Mouse (Mus musculus) hindbrain, postnatal 0 days (tissue): ENCODE data around the gene Fam19a1. TPM values are rescaled to one million over a fixed set of nuclear protein-coding genes. Genes with fewer than 3 reads are reported as not detected.

Experiments used
- ATAC-seq: fragments of 200-750 bp; cut with Nextera tagmentation; 2 replicates; pipeline ENCODE4 v1.8.0; 2017; ENCODE audit warnings: mild to moderate bottlenecking, moderate TSS enrichment, moderate library complexity
- DNase-seq: peaks from one replicate; pipeline ENCODE4 v3.0.0-alpha.2; 2015; ENCODE audit warnings: low spot score
- H3K27ac ChIP-seq: fragments of 300-500 bp; sonication (generic); 2 replicates; pipeline ENCODE4 v1.5.1; 2014; ENCODE audit warnings: mild to moderate bottlenecking
- H3K27me3 ChIP-seq: fragments of 300-500 bp; sonication (generic); 2 replicates; pipeline ENCODE4 v1.6.1; 2014; ENCODE audit warnings: low read length, mixed read lengths; ENCODE audit not compliant: insufficient read depth
- H3K36me3 ChIP-seq: fragments of 300-500 bp; sonication (generic); 2 replicates; pipeline ENCODE4 v1.6.1; 2014; ENCODE audit warnings: low read length, mixed read lengths; ENCODE audit not compliant: insufficient read depth
- H3K4me1 ChIP-seq: fragments of 300-500 bp; sonication (generic); 2 replicates; pipeline ENCODE4 v1.6.1; 2014; ENCODE audit warnings: antibody characterized with exemption, low read length, mixed read lengths; ENCODE audit not compliant: insufficient read depth
- H3K4me2 ChIP-seq: fragments of 300-500 bp; sonication (generic); 2 replicates; pipeline ENCODE4 v1.6.1; 2014; ENCODE audit warnings: low read depth, mild to moderate bottlenecking, low read length, moderate library complexity, mixed read lengths
- H3K4me3 ChIP-seq: fragments of 300-500 bp; sonication (generic); 2 replicates; pipeline ENCODE4 v1.5.1; 2014; ENCODE audit warnings: low read length
- H3K9ac ChIP-seq: fragments of 300-500 bp; sonication (generic); replicated peaks from 2 replicates; pipeline ENCODE4 v1.6.1; 2014; ENCODE audit warnings: mild to moderate bottlenecking, low read length, moderate library complexity, mixed read lengths
- H3K9me3 ChIP-seq: fragments of 300-500 bp; sonication (generic); 2 replicates; pipeline ENCODE4 v1.6.1; 2016; ENCODE audit warnings: low read length, mixed read lengths
- CTCF ChIP-seq: IDR thresholded peaks from 2 replicates; pipeline ENCODE4 v1.5.1; 2016; ENCODE audit warnings: antibody characterized with exemption, control low read depth, low read depth
- WGBS: fragments of 180-500 bp; shearing (Covaris S2); extraction: QIAGEN DNeasy Blood & Tissue Kit; methylation state at CpG from one replicate; pipeline ENCODE4 v1.1.7; 2014; 5-methylcytosine and 5-hydroxymethylcytosine counted together
- polyA plus RNA-seq: library from polyadenylated mRNA; unstranded; fragments of >200 nt; fragmentation: Nextera tagmentation; extraction: Ambion mirVana; gene quantifications from 2 replicates; pipeline ENCODE4 v1.2.1, GENCODE M21; 2015
- total RNA-seq: library from RNA; depleted of rRNA; stranded (reverse); fragments of >200 nt; gene quantifications from 2 replicates; pipeline ENCODE4 v1.2.3, GENCODE M21; 2014

Fam19a1 gene
- total and polyA plus RNA-seq, 2 experiments from 2014 or later, result 10.8 to 13.3 TPM

DNA sequence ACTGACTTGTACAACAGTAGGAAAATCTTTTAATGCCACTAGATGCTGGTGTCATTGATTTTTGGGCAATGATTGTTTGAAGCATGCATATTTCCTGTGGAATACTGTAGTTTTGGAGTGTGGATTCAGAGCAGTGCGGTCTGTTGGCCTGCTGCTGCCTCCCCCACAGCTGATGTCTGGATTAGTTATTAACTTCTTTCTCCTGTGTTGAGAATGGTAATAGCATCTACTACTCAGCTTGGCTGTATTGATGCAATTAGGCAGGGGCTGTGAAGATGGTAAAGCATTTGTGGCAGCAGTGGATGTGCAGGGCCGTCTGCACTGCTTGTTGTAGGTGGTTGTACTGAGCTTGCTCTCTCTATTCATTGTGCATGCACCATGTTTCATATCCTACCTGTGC lies 326.5 kb downstream of the Fam19a1 start:
- Histone ChIP-seq H3K4me2 (no peak overlapping the region), H3K9ac (no peak overlapping the region), H3K27ac (no peak overlapping the region), H3K9me3 (no peaks in the 10 kb centered on the region), H3K36me3 (no peaks in the 10 kb centered on the region), H3K27me3 (no peaks in the 10 kb centered on the region), H3K4me1 (no peaks in the 10 kb centered on the region), H3K4me3 (no peak overlapping the region)
- 82% methylated on average over 2 of the region's 2 CpGs for WGBS
- no peak for TF ChIP-seq CTCF
- DNase-seq (no peak), ATAC-seq (no peak)

DNA sequence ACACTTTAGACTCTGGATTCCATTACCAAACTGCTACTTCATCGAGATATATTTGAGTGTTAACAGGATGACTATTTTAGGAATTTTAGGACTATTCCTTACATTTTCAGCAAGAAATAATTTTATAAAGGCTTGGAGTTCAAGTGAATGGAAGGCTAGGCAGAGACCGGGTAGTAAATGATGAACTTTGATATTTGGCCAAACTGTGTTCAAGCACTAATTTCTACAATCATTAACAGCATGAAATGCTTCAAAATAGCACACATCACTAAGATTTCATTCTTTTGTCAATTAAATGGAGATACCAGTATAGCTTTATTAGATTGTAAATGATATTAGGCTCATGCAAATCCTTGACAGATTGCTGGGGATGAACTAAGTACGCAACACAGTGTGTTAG lies 329.0 kb downstream of the Fam19a1 start:
- H3K4me2 ChIP-seq, result no peak overlapping the region
- WGBS, result 92% methylated on average over 3 of the region's 3 CpGs

DNA sequence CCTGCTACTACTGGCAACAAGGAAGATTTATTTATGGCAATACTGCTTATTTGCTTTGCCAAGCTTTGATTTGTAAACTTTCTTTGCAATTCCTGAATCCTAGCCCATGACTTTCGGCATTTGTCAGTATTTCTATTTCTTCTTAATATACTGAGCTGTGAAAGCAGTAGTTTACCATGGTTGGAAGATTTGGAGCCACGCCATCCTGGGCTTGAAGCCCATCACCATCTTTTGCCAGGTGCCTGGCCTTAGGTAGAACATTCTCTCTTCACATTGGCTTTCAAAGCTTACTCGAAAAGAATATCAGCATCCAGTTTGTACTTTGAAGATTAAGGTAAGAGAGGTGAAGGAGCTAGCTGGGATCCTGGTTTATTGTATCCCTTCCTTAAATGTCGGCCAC lies 334.5 kb downstream of the Fam19a1 start:
- H3K27ac ChIP-seq, result no peak overlapping the region
- no peak overlapping the region for H3K4me3 ChIP-seq
- H3K4me2 ChIP-seq, result no peak overlapping the region
- no peak overlapping the region for H3K9ac ChIP-seq
- H3K36me3 ChIP-seq, result no peaks in the 10 kb centered on the region
- WGBS, result 71% methylated on average over 4 of the region's 4 CpGs
- no peak for ATAC-seq
- DNase-seq, result peak; percentile 38
- H3K27me3 ChIP-seq, result no peaks in the 10 kb centered on the region
- no peaks in the 10 kb centered on the region for H3K9me3 ChIP-seq
- H3K4me1 ChIP-seq, result no peaks in the 10 kb centered on the region
- TF ChIP-seq CTCF, result no peak

More for the DNA sequence above, 329.0 kb downstream of the Fam19a1 start:
- Histone ChIP-seq H3K27me3 (no peaks in the 10 kb centered on the region), H3K9ac (no peak overlapping the region), H3K4me3 (no peak overlapping the region), H3K27ac (no peak overlapping the region), H3K36me3 (no peaks in the 10 kb centered on the region), H3K4me1 (no peaks in the 10 kb centered on the region), H3K9me3 (no peaks in the 10 kb centered on the region)
- no peak for ATAC-seq
- DNase-seq, result no peak
- TF ChIP-seq CTCF, result no peak

DNA sequence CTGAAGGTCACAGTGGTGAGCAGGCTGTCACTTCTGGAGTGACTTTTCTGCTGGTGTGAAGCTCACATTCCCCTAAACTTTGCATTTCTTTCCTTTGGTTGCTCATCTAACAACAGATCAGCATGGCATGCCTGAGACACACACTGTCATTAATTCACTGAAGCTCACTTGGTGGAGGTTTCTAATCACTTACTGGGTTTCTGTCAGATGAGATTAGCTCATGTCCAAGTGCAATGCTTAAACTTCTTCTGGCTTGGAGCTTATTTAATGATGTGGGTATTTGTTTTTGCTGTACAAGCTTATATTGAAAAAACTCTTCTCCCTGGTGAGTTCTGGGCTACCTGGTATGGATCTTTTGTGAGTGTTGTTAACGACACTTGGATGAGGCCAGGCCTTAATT lies 343.3 kb downstream of the Fam19a1 start:
- 57% methylated on average over 1 of the region's 1 CpGs for WGBS
- H3K4me2 ChIP-seq, result no peak overlapping the region
- no peaks in the 10 kb centered on the region for H3K4me1 ChIP-seq
- no peak overlapping the region for H3K4me3 ChIP-seq
- no peak overlapping the region for H3K27ac ChIP-seq
- H3K9me3 ChIP-seq, result no peaks in the 10 kb centered on the region
- DNase-seq (no peak), ATAC-seq (no peak)
- no peaks in the 10 kb centered on the region for H3K36me3 ChIP-seq
- no peak for TF ChIP-seq CTCF
- no peaks in the 10 kb centered on the region for H3K27me3 ChIP-seq
- H3K9ac ChIP-seq, result no peak overlapping the region

DNA sequence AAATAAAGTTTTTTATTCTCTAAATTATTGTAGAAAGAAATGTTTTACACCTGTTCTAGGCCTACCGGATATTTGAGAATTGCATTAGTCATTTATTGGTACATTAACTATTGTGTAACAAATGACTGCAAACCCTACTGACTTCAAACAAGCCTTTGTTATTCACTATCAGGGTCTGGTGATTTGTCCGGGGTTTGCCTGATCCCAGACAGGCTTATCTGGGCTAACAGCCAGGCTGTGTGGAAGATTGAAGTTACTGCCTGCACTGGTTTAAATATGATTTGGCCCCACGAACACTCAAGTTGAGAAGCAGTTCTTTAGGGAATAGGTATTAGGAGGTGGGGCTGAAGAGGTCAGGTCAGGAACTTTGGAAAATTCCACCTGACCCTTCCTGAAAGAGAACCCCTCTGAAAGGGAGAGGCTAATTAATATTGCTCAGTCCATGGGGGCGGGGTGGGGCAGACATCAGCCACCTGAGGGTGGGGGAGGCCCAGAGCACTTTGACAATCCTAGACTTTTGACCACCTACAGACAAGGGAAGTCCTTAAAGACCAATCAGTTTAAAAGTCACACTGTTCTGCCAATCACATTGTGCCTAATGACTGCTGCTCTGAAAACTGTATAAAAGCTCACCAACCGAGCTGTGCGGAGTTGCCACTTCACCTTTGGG lies 344.8 kb downstream of the Fam19a1 start:
- no peaks in the 10 kb centered on the region for H3K9me3 ChIP-seq
- WGBS, result 52% methylated on average over 6 of the region's 6 CpGs
- H3K9ac ChIP-seq, result no peak overlapping the region
- no peak overlapping the region for H3K4me3 ChIP-seq
- no peak overlapping the region for H3K4me2 ChIP-seq
- DNase-seq (no peak), ATAC-seq (no peak)
- H3K27me3 ChIP-seq, result no peaks in the 10 kb centered on the region
- no peaks in the 10 kb centered on the region for H3K4me1 ChIP-seq
- no peak overlapping the region for H3K27ac ChIP-seq
- H3K36me3 ChIP-seq, result no peaks in the 10 kb centered on the region
- no peak for TF ChIP-seq CTCF

DNA sequence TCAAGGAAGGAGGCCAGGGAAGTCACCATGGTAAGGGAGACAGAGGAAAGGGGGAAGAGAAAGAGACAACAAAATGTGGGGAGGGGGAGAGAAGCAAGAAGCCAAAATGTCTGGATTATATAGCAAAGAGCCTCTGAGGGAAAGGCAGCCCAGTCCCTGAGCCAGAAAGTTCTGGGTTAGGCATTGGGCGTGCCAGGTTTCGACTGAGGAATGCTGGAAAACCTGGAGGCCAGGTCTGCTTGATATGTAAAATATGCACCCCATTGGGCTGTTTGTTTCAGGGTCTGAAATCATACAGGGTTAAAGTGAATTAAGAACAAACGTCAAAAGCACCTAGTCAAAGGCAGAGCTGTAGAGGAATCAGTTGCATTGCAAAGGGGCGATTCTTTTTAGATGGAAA lies 346.1 kb downstream of the Fam19a1 start:
- no peaks in the 10 kb centered on the region for H3K4me1 ChIP-seq
- no peaks in the 10 kb centered on the region for H3K36me3 ChIP-seq
- WGBS, result 71% methylated on average over 4 of the region's 4 CpGs
- no peak overlapping the region for H3K4me2 ChIP-seq
- no peaks in the 10 kb centered on the region for H3K9me3 ChIP-seq
- no peaks in the 10 kb centered on the region for H3K27me3 ChIP-seq
- no peak for DNase-seq
- no peak overlapping the region for H3K27ac ChIP-seq
- TF ChIP-seq CTCF, result no peak
- no peak overlapping the region for H3K4me3 ChIP-seq
- ATAC-seq, result no peak
- no peak overlapping the region for H3K9ac ChIP-seq

DNA sequence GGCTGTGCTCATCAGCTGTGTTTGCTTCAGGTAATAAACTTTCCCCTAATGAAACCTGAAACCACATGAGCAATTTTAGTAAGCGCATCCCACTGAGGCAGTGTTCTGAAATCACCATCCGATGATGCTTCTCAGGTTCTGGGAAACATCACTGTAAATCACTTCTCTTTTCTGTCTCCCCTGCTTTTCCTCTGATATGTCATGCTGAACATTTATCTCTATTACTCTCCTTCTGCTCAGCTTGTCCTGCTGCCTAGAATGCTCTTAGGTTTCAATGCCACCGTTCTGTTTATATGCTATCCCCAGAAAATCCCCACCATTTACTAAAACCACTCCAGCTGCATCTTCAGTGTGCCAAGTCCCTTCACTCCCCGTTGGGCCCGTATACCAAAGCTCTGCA lies 386.5 kb downstream of the Fam19a1 start:
- DNase-seq (no peak), ATAC-seq (no peak)
- Histone ChIP-seq H3K9me3 (no peaks in the 10 kb centered on the region), H3K4me3 (no peak overlapping the region), H3K4me1 (no peaks in the 10 kb centered on the region), H3K4me2 (no peak overlapping the region), H3K27ac (no peak overlapping the region), H3K27me3 (no peaks in the 10 kb centered on the region), H3K9ac (no peak overlapping the region), H3K36me3 (no peaks in the 10 kb centered on the region)
- no peak for TF ChIP-seq CTCF
- 76% methylated on average over 5 of the region's 5 CpGs for WGBS
